Mouse (Mus musculus) gastrocnemius, postnatal 14 days (tissue): ENCODE measurements around the gene Gm13283. TPM values are rescaled to one million over a fixed set of nuclear protein-coding genes. Genes with fewer than 3 reads are reported as not detected.
"Not testable (repeated sequence)": the region's sequence is repeated elsewhere in the genome, so short reads cannot be mapped to it uniquely, and the experiment has no call there.

Experiments used
- DNase-seq: peaks from one replicate; pipeline ENCODE4 v3.0.0; 2021; ENCODE audit warnings: mixed read lengths
- intact Hi-C: fragments of 180-260 bp; cut with DNase I; formaldehyde crosslinking; loops from one replicate; pipeline ENCODE4 v1.15.1; 2025; ENCODE audit warnings: low total_unique reads
- total RNA-seq, 2 experiments: library from RNA; stranded (reverse); gene quantifications; 2 replicates each; pipeline ENCODE4 v1.2.3; 2021

The Gm13283 gene
- total RNA-seq, 2 experiments from 2014 or later, result not detected

DNA sequence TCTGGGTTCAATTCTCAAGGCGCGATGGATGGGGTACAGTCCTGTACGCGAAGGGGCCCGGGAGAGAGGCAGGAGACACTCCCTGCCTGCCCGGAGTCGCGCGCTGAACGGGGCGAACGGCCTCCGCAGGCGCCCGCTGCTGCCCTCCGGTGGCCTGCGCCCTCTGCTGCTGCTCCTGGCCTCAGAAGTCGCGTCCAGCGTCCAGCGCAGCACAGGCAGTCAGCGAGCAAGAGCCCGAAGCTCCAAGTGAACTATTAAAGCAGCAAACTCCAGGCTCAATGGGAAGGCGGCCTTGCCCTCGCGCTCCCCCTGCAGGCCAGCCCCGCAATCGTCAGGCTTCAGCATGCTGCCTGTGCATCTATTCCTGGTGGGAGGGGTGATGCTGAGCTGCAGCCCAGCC lies 512 bp downstream of the Gm13283 start:
- intact Hi-C loops, result not testable (repeated sequence)
- peak; percentile 81 for DNase-seq

DNA sequence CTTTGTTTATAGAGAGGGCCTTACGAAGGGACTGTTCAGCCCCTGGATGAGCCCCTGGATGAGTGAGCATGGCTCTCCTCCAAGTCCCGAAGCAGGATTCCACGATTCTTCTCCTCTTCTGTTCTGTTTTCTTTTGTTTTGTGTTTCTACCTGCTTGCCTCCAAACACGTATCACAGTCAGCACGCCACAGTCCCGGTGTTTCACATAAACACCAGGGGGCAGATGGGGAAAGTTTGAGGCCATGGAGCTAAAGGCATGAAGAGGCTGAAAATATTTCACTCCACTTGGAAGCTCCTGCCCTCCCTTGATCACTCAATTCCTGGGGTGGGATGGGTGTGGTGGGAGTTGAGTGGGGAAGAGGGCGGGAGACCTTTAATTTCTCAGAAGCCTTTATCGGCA lies 1.9 kb downstream of the Gm13283 start:
- DNase-seq, result peak; percentile 67

DNA sequence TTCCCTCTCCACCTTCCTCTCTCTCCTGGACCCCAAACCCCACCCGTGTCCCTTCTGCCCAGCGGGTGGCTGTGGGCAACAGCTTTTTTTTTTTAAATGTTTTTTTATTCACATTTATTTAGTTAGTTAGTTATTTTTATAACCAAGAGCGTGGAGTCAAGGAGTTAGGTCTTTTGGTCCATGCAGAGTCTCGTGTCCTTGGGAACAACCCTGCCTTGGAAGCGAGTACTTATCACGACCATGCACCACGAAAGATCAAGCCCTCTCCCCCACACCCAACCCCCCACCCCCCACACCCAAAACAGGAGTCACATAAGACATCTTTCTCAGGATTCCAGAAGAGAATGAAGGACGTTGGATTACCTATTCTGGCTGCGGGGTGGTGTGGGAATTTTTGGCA lies 2.4 kb downstream of the Gm13283 start:
- intact Hi-C loops, DNase-seq: not testable (repeated sequence)

More for the DNA sequence above, 1.9 kb downstream of the Gm13283 start:
- intact Hi-C loops, result not testable (repeated sequence)

DNA sequence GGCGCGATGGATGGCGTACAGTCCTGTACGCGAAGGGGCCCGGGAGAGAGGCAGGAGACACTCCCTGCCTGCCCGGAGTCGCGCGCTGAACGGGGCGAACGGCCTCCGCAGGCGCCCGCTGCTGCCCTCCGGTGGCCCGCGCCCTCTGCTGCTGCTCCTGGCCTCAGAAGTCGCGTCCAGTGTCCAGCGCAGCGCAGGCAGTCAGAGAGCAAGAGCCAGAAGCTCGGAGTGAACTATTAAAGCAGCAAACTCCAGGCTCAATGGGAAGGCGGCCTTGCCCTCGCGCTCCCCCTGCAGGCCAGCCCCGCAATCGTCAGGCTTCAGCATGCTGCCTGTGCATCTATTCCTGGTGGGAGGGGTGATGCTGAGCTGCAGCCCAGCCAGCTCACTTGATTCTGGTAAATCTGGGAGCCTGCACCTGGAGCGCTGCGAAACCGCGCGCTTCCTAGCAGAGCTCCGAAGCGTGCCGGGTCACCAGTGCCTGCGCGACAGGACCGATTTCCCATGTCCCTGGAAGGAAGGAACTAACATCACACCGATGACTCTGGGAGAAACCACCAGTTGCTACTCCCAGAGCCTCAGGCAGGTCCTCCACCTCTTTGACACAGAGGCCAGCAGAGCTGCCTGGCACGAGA lies 3.6 kb downstream of the Gm13283 start:
- intact Hi-C loops, result not testable (repeated sequence)
- peak; percentile 57 for DNase-seq

DNA sequence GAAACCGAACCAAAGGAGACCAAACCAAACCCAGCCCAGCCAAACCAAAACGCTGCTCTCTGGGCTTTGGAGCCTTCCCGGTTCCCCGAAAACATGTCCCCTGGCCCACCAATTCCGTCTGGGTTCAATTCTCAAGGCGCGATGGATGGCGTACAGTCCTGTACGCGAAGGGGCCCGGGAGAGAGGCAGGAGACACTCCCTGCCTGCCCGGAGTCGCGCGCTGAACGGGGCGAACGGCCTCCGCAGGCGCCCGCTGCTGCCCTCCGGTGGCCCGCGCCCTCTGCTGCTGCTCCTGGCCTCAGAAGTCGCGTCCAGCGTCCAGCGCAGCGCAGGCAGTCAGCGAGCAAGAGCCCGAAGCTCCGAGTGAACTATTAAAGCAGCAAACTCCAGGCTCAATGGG lies 13.6 kb downstream of the Gm13283 start, which contains the start of gene Gm13290:
Gene Gm13290 (plus strand): TSS at position 301 of the 400 bp plus-strand sequence.
- DNase-seq, intact Hi-C loops: not testable (repeated sequence)

DNA sequence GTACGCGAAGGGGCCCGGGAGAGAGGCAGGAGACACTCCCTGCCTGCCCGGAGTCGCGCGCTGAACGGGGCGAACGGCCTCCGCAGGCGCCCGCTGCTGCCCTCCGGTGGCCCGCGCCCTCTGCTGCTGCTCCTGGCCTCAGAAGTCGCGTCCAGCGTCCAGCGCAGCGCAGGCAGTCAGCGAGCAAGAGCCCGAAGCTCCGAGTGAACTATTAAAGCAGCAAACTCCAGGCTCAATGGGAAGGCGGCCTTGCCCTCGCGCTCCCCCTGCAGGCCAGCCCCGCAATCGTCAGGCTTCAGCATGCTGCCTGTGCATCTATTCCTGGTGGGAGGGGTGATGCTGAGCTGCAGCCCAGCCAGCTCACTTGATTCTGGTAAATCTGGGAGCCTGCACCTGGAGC lies 16.7 kb downstream of the Gm13283 start, which contains the start of gene Gm13289:
Gene Gm13289 (plus strand): TSS at position 301 of the 400 bp plus-strand sequence.
- intact Hi-C loops, DNase-seq: not testable (repeated sequence)

DNA sequence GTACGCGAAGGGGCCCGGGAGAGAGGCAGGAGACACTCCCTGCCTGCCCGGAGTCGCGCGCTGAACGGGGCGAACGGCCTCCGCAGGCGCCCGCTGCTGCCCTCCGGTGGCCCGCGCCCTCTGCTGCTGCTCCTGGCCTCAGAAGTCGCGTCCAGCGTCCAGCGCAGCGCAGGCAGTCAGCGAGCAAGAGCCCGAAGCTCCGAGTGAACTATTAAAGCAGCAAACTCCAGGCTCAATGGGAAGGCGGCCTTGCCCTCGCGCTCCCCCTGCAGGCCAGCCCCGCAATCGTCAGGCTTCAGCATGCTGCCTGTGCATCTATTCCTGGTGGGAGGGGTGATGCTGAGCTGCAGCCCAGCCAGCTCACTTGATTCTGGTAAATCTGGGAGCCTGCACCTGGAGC lies 19.6 kb downstream of the Gm13283 start, which contains the start of gene Gm13272:
Gene Gm13272 (plus strand): TSS at position 301 of the 400 bp plus-strand sequence.
- DNase-seq, intact Hi-C loops: not testable (repeated sequence)

DNA sequence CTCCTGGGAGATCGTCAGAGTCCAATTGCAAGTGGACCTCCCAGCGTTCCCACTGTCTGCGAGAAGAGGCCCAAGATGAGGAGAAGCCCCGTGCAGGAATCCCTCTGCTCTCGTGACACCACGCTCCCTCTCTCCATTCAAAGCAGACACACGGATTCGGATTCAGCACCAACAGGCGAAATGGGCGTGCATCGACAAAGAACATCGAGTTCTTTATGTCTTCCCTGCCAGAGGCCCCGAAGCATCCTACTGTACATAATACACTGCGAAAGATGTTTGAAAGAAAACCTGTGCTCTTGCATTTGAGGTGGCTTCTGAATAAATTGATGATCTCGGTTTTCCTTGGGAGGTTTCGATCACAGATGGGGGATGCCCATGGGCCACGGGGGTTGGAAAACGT lies 20.4 kb downstream of the Gm13283 start:
- intact Hi-C loops, DNase-seq: not testable (repeated sequence)

DNA sequence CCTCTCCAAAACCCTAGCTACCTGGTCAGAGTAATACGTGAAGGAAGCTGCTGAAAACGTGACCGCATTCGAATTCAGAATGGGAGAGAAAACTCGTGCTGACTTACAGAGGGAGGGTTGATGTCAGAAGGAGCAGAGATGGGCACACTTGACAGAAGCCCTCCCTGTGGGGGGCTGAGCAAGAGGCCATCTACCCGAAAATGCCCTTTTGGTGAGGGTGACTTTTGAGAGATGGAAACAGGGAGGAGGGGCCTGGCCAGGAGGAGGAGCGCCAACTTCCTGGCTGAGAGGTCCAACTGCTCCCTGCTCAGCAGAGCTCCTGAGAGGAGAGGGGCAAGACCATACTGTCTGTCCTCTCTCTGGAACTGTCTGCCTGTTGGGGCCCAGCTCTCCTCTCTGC lies 21.9 kb downstream of the Gm13283 start, which contains the start of gene Ifnz:
Gene Ifnz (plus strand): TSS at position 301 of the 400 bp plus-strand sequence.
- DNase-seq, intact Hi-C loops: not testable (repeated sequence)

DNA sequence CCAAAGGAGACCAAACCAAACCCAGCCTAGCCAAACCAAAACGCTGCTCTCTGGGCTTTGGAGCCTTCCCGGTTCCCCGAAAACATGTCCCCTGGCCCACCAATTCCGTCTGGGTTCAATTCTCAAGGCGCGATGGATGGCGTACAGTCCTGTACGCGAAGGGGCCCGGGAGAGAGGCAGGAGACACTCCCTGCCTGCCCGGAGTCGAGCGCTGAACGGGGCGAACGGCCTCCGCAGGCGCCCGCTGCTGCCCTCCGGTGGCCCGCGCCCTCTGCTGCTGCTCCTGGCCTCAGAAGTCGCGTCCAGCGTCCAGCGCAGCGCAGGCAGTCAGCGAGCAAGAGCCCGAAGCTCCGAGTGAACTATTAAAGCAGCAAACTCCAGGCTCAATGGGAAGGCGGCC lies 22.4 kb downstream of the Gm13283 start:
- DNase-seq, intact Hi-C loops: not testable (repeated sequence)

DNA sequence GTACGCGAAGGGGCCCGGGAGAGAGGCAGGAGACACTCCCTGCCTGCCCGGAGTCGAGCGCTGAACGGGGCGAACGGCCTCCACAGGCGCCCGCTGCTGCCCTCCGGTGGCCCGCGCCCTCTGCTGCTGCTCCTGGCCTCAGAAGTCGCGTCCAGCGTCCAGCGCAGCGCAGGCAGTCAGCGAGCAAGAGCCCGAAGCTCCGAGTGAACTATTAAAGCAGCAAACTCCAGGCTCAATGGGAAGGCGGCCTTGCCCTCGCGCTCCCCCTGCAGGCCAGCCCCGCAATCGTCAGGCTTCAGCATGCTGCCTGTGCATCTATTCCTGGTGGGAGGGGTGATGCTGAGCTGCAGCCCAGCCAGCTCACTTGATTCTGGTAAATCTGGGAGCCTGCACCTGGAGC lies 25.5 kb downstream of the Gm13283 start, which contains the start of gene Gm13276:
Gene Gm13276 (plus strand): TSS at position 301 of the 400 bp plus-strand sequence.
- intact Hi-C loops, DNase-seq: not testable (repeated sequence)

DNA sequence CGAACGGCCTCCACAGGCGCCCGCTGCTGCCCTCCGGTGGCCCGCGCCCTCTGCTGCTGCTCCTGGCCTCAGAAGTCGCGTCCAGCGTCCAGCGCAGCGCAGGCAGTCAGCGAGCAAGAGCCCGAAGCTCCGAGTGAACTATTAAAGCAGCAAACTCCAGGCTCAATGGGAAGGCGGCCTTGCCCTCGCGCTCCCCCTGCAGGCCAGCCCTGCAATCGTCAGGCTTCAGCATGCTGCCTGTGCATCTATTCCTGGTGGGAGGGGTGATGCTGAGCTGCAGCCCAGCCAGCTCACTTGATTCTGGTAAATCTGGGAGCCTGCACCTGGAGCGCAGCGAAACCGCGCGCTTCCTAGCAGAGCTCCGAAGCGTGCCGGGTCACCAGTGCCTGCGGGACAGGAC lies 28.5 kb downstream of the Gm13283 start, which contains the start of gene Gm13277:
Gene Gm13277 (plus strand): TSS at position 231 of the 400 bp plus-strand sequence.
- peak; percentile 60 for DNase-seq

DNA sequence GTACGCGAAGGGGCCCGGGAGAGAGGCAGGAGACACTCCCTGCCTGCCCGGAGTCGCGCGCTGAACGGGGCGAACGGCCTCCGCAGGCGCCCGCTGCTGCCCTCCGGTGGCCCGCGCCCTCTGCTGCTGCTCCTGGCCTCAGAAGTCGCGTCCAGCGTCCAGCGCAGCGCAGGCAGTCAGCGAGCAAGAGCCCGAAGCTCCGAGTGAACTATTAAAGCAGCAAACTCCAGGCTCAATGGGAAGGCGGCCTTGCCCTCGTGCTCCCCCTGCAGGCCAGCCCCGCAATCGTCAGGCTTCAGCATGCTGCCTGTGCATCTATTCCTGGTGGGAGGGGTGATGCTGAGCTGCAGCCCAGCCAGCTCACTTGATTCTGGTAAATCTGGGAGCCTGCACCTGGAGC lies 31.3 kb downstream of the Gm13283 start, which contains the start of gene Gm13278:
Gene Gm13278 (plus strand): TSS at position 301 of the 400 bp plus-strand sequence.
- DNase-seq, intact Hi-C loops: not testable (repeated sequence)

More for the DNA sequence above, 28.5 kb downstream of the Gm13283 start, which contains the start of gene Gm13277:
- intact Hi-C loops, result not testable (repeated sequence)

DNA sequence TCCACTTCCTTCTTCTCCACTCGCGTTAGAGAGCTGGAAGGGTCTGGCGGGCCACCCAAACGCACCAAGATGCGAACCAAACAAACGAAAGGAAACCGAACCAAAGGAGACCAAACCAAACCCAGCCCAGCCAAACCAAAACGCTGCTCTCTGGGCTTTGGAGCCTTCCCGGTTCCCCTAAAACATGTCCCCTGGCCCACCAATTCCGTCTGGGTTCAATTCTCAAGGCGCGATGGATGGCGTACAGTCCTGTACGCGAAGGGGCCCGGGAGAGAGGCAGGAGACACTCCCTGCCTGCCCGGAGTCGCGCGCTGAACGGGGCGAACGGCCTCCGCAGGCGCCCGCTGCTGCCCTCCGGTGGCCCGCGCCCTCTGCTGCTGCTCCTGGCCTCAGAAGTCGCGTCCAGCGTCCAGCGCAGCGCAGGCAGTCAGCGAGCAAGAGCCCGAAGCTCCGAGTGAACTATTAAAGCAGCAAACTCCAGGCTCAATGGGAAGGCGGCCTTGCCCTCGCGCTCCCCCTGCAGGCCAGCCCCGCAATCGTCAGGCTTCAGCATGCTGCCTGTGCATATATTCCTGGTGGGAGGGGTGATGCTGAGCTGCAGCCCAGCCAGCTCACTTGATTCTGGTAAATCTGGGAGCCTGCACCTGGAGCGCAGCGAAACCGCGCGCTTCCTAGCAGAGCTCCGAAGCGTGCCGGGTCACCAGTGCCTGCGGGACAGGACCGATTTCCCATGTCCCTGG lies 34.2 kb downstream of the Gm13283 start, which contains the start of gene Gm13275:
Gene Gm13275 (plus strand): TSS at position 552 of the 740 bp plus-strand sequence.
- intact Hi-C loops, result not testable (repeated sequence)
- DNase-seq, result peak; percentile 45

DNA sequence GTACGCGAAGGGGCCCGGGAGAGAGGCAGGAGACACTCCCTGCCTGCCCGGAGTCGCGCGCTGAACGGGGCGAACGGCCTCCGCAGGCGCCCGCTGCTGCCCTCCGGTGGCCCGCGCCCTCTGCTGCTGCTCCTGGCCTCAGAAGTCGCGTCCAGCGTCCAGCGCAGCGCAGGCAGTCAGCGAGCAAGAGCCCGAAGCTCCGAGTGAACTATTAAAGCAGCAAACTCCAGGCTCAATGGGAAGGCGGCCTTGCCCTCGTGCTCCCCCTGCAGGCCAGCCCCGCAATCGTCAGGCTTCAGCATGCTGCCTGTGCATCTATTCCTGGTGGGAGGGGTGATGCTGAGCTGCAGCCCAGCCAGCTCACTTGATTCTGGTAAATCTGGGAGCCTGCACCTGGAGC lies 37.2 kb downstream of the Gm13283 start, which contains the start of gene Gm13279:
Gene Gm13279 (plus strand): TSS at position 301 of the 400 bp plus-strand sequence.
- DNase-seq, intact Hi-C loops: not testable (repeated sequence)

DNA sequence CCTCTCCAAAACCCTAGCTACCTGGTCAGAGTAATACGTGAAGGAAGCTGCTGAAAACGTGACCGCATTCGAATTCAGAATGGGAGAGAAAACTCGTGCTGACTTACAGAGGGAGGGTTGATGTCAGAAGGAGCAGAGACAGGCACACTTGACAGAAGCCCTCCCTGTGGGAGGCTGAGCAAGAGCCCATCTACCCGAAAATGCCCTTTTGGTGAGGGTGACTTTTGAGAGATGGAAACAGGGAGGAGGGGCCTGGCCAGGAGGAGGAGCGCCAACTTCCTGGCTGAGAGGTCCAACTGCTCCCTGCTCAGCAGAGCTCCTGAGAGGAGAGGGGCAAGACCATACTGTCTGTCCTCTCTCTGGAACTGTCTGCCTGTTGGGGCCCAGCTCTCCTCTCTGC lies 39.4 kb downstream of the Gm13283 start, which contains the start of gene Gm13285:
Gene Gm13285 (plus strand): TSS at position 301 of the 400 bp plus-strand sequence.
- DNase-seq, intact Hi-C loops: not testable (repeated sequence)

DNA sequence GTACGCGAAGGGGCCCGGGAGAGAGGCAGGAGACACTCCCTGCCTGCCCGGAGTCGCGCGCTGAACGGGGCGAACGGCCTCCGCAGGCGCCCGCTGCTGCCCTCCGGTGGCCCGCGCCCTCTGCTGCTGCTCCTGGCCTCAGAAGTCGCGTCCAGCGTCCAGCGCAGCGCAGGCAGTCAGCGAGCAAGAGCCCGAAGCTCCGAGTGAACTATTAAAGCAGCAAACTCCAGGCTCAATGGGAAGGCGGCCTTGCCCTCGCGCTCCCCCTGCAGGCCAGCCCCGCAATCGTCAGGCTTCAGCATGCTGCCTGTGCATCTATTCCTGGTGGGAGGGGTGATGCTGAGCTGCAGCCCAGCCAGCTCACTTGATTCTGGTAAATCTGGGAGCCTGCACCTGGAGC lies 43.0 kb downstream of the Gm13283 start, which contains the start of gene Gm13287:
Gene Gm13287 (plus strand): TSS at position 301 of the 400 bp plus-strand sequence.
- DNase-seq, intact Hi-C loops: not testable (repeated sequence)

DNA sequence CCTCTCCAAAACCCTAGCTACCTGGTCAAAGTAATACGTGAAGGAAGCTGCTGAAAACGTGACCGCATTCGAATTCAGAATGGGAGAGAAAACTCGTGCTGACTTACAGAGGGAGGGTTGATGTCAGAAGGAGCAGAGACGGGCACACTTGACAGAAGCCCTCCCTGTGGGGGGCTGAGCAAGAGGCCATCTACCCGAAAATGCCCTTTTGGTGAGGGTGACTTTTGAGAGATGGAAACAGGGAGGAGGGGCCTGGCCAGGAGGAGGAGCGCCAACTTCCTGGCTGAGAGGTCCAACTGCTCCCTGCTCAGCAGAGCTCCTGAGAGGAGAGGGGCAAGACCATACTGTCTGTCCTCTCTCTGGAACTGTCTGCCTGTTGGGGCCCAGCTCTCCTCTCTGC lies 45.3 kb downstream of the Gm13283 start, which contains the start of gene Gm13288:
Gene Gm13288 (plus strand): TSS at position 301 of the 400 bp plus-strand sequence.
- intact Hi-C loops, DNase-seq: not testable (repeated sequence)

DNA sequence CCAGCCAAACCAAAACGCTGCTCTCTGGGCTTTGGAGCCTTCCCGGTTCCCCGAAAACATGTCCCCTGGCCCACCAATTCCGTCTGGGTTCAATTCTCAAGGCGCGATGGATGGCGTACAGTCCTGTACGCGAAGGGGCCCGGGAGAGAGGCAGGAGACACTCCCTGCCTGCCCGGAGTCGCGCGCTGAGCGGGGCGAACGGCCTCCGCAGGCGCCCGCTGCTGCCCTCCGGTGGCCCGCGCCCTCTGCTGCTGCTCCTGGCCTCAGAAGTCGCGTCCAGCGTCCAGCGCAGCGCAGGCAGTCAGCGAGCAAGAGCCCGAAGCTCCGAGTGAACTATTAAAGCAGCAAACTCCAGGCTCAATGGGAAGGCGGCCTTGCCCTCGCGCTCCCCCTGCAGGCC lies 45.8 kb downstream of the Gm13283 start:
- peak; percentile 31 for DNase-seq
- intact Hi-C loops, result not testable (repeated sequence)
